Mouse (Mus musculus): ENCODE results near the gene Dis3. TPM values are rescaled to one million over a fixed set of nuclear protein-coding genes. Genes with fewer than 3 reads are reported as not detected.
A peak's percentile ranks its signal among the peaks of the same experiment; 100 is the strongest.

The Dis3 gene
- polyA plus RNA-seq, 1 experiment from 2014 or later, result 37.2 TPM

- Histone ChIP-seq H3K27ac (no peak overlapping the region), H3K4me1 (no peaks in the 10 kb centered on the region), H3K9me3 (no peaks in the 10 kb centered on the region), H3K36me3 (peaks cover 44% of the 10 kb centered on the region), H3K4me3 (no peak overlapping the region), H3K27me3 (ENCODE audit: insufficient read depth, poor library complexity, severe bottlenecking) (no peaks in the 10 kb centered on the region)
- no peak for DNase-seq (ENCODE audit: low spot score)
- WGBS, result 81% methylated on average over 4 of the region's 4 CpGs
Measured at GRCm38 (mm10) chr14:99117576-99117975, 18.0 kb upstream of the Dis3 start.

- Histone ChIP-seq H3K36me3 (peaks cover 71% of the 10 kb centered on the region), H3K27ac (no peak overlapping the region), H3K27me3 (ENCODE audit: insufficient read depth, poor library complexity, severe bottlenecking) (no peaks in the 10 kb centered on the region), H3K9me3 (no peaks in the 10 kb centered on the region), H3K4me3 (no peak overlapping the region), H3K4me1 (no peaks in the 10 kb centered on the region)
- no peak for DNase-seq (ENCODE audit: low spot score)
- WGBS, result 91% methylated on average over 6 of the region's 6 CpGs
Measured at GRCm38 (mm10) chr14:99108762-99109161, 9.2 kb upstream of the Dis3 start.

- Histone ChIP-seq H3K4me3 (no peak overlapping the region), H3K4me1 (no peaks in the 10 kb centered on the region), H3K36me3 (peaks cover 71% of the 10 kb centered on the region), H3K27me3 (ENCODE audit: insufficient read depth, poor library complexity, severe bottlenecking) (no peaks in the 10 kb centered on the region), H3K9me3 (no peaks in the 10 kb centered on the region), H3K27ac (no peak overlapping the region)
- DNase-seq (ENCODE audit: low spot score), result no peak
- WGBS, result 83% methylated on average over 2 of the region's 2 CpGs
Measured at GRCm38 (mm10) chr14:99107631-99108187, 8.1 kb upstream of the Dis3 start.

- Histone ChIP-seq H3K4me1 (no peaks in the 10 kb centered on the region), H3K27ac (no peak overlapping the region), H3K36me3 (peaks cover 73% of the 10 kb centered on the region), H3K9me3 (no peaks in the 10 kb centered on the region), H3K27me3 (ENCODE audit: insufficient read depth, poor library complexity, severe bottlenecking) (no peaks in the 10 kb centered on the region), H3K4me3 (no peak overlapping the region)
- WGBS, result 80% methylated on average over 2 of the region's 2 CpGs
- DNase-seq (ENCODE audit: low spot score), result no peak
Measured at GRCm38 (mm10) chr14:99106671-99107070, 7.1 kb upstream of the Dis3 start.

GRCm38 (mm10) chr14:99104542-99105123, 5.1 kb upstream of the Dis3 start:
- no peaks in the 10 kb centered on the region for H3K27me3 ChIP-seq (ENCODE audit: insufficient read depth, poor library complexity, severe bottlenecking)
- 81% methylated on average over 6 of the region's 6 CpGs for WGBS
- no peak for DNase-seq (ENCODE audit: low spot score)
- H3K4me1 ChIP-seq, result 0 out of 2 replicates have a peak, but pooled peaks cover 3% of the 10 kb centered on the region
- no peak overlapping the region for H3K27ac ChIP-seq
- H3K4me3 ChIP-seq, result no peak overlapping the region
- peaks cover 61% of the 10 kb centered on the region for H3K36me3 ChIP-seq
- H3K9me3 ChIP-seq, result no peaks in the 10 kb centered on the region

GRCm38 (mm10) chr14:99103050-99103449, 3.5 kb upstream of the Dis3 start:
- no peak for DNase-seq (ENCODE audit: low spot score)
- peaks cover 10% of the 10 kb centered on the region for H3K4me1 ChIP-seq
- H3K9me3 ChIP-seq, result no peaks in the 10 kb centered on the region
- no peak overlapping the region for H3K4me3 ChIP-seq
- peaks cover 50% of the 10 kb centered on the region for H3K36me3 ChIP-seq
- H3K27me3 ChIP-seq (ENCODE audit: insufficient read depth, poor library complexity, severe bottlenecking), result no peaks in the 10 kb centered on the region
- WGBS, result 87% methylated on average over 4 of the region's 4 CpGs
- no peak overlapping the region for H3K27ac ChIP-seq

GRCm38 (mm10) chr14:99099967-99100587, 507 bp upstream of the Dis3 start:
- Histone ChIP-seq H3K27me3 (ENCODE audit: insufficient read depth, poor library complexity, severe bottlenecking) (no peaks in the 10 kb centered on the region), H3K9me3 (no peaks in the 10 kb centered on the region), H3K27ac (peak overlapping the region; percentile 94), H3K4me1 (peaks cover 10% of the 10 kb centered on the region), H3K4me3 (peak overlapping the region; percentile 99), H3K36me3 (peaks cover 57% of the 10 kb centered on the region)
- whole genome bisulfite sequencing, result 5% methylated on average over 20 of the region's 20 CpGs
- DNase-seq (ENCODE audit: low spot score), result no peak

- H3K4me3 ChIP-seq, result no peak overlapping the region
- 94% methylated on average over 7 of the region's 7 CpGs for WGBS
- H3K27ac ChIP-seq, result no peak overlapping the region
- peaks cover 3% of the 10 kb centered on the region; the same call in 1 of the 2 replicates for H3K4me1 ChIP-seq
- peaks cover 83% of the 10 kb centered on the region for H3K36me3 ChIP-seq
- H3K27me3 ChIP-seq (ENCODE audit: insufficient read depth, poor library complexity, severe bottlenecking), result no peaks in the 10 kb centered on the region
- no peak for DNase-seq (ENCODE audit: low spot score)
- H3K9me3 ChIP-seq, result no peaks in the 10 kb centered on the region
Measured at GRCm38 (mm10) chr14:99088947-99089346, 10.6 kb downstream of the Dis3 start.

- Histone ChIP-seq H3K27me3 (ENCODE audit: insufficient read depth, poor library complexity, severe bottlenecking) (no peaks in the 10 kb centered on the region), H3K4me1 (no peaks in the 10 kb centered on the region), H3K9me3 (no peaks in the 10 kb centered on the region), H3K27ac (no peak overlapping the region), H3K36me3 (peaks cover 86% of the 10 kb centered on the region), H3K4me3 (no peak overlapping the region)
- 92% methylated on average over 4 of the region's 4 CpGs for WGBS
- no peak for DNase-seq (ENCODE audit: low spot score)
Measured at GRCm38 (mm10) chr14:99071146-99071545, 28.4 kb downstream of the Dis3 start.

- DNase-seq (ENCODE audit: low spot score), result no peak
- Histone ChIP-seq H3K36me3 (peaks cover 77% of the 10 kb centered on the region), H3K4me3 (no peak overlapping the region), H3K27ac (no peak overlapping the region), H3K27me3 (ENCODE audit: insufficient read depth, poor library complexity, severe bottlenecking) (no peaks in the 10 kb centered on the region), H3K9me3 (no peaks in the 10 kb centered on the region), H3K4me1 (no peaks in the 10 kb centered on the region)
- 88% methylated on average over 2 of the region's 2 CpGs for WGBS
Measured at GRCm38 (mm10) chr14:99063091-99063490, 36.5 kb downstream of the Dis3 start.

- H3K9me3 ChIP-seq, result no peaks in the 10 kb centered on the region
- H3K36me3 ChIP-seq, result peaks cover 74% of the 10 kb centered on the region
- DNase-seq (ENCODE audit: low spot score), result no peak
- no peak overlapping the region for H3K4me3 ChIP-seq
- no peak overlapping the region for H3K27ac ChIP-seq
- H3K4me1 ChIP-seq, result no peaks in the 10 kb centered on the region
- no peaks in the 10 kb centered on the region for H3K27me3 ChIP-seq (ENCODE audit: insufficient read depth, poor library complexity, severe bottlenecking)
- 95% methylated on average over 12 of the region's 12 CpGs for WGBS
Measured at GRCm38 (mm10) chr14:99060616-99061015, 39.0 kb downstream of the Dis3 start.

GRCm38 (mm10) chr14:99058959-99059586, 40.5 kb downstream of the Dis3 start:
- no peak overlapping the region for H3K27ac ChIP-seq
- no peak for DNase-seq (ENCODE audit: low spot score)
- H3K9me3 ChIP-seq, result no peaks in the 10 kb centered on the region
- no peak overlapping the region for H3K4me3 ChIP-seq
- peaks cover 74% of the 10 kb centered on the region for H3K36me3 ChIP-seq
- WGBS, result 87% methylated on average over 7 of the region's 7 CpGs
- no peaks in the 10 kb centered on the region for H3K27me3 ChIP-seq (ENCODE audit: insufficient read depth, poor library complexity, severe bottlenecking)
- no peaks in the 10 kb centered on the region for H3K4me1 ChIP-seq

- DNase-seq (ENCODE audit: low spot score), result no peak
- no peaks in the 10 kb centered on the region for H3K27me3 ChIP-seq (ENCODE audit: insufficient read depth, poor library complexity, severe bottlenecking)
- under 1% methylated on average over 15 of the region's 15 CpGs for WGBS
- peaks cover 26% of the 10 kb centered on the region for H3K36me3 ChIP-seq
- H3K4me3 ChIP-seq, result peak overlapping the region; percentile 86
- peaks cover 20% of the 10 kb centered on the region for H3K4me1 ChIP-seq
- H3K27ac ChIP-seq, result peak overlapping the region; percentile 98
- no peaks in the 10 kb centered on the region for H3K9me3 ChIP-seq
Measured at GRCm38 (mm10) chr14:99046782-99047181, 52.8 kb downstream of the Dis3 start.
